7 mouse cellular contexts compared by ENCODE assay signal in genomic region chr16:32643661-32644061, GRCm38 (mm10). TPM values are rescaled to one million over a fixed set of nuclear protein-coding genes. Genes with fewer than 3 reads are reported as not detected.
DNase-seq lines count a peak whose midpoint lies in the region; ATAC-seq and TF ChIP-seq lines count a peak whose summit lies in the region.

TSS of gene Tnk2 (plus strand) at chr16:32643874.

- 0 out of 2 replicates have a peak, but pooled peaks have one; percentile 10 for TF ChIP-seq POLR2A in cortical plate, adult 2 months (IDR thresholded peaks at IDR 0.05; ENCODE audit: extremely low read depth, insufficient read depth, low read length)

- peak; percentile 82 to 89 for DNase-seq in adrenal gland, adult 18-20 months (ENCODE audit: low spot score in 2 of 2)
- peak; percentile 90 for DNase-seq in gastrocnemius, postnatal 14 days
- peak; percentile 77 to 93 for DNase-seq in left cerebral cortex, postnatal 10 days (ENCODE audit: extremely low spot score in 1 of 2, low spot score in 2 of 2)
- DNase-seq in right cerebral cortex, postnatal 4 days, result peak; percentile 87

- peak within 1 kb of the TSS; percentile 2; the same call in 1 of the 2 replicates for H3K27ac ChIP-seq in cortical plate, adult 2 months (ENCODE audit: insufficient read depth, low read length)

- intact Hi-C loops in gastrocnemius, postnatal 14 days (cut with DNase I; ENCODE audit: low total_unique reads), result no loop called here
- intact Hi-C loops in left cerebral cortex, postnatal 10 days (cut with DNase I), result no loop called here

- H3K4me3 ChIP-seq in cortical plate, adult 2 months (ENCODE audit: insufficient read depth, low read length), result peak within 1 kb of the TSS; percentile 63

- peak; percentile 68 for ATAC-seq in inflammation-experienced regulatory T-cells, adult 6 months
- 0 out of 2 replicates have a peak, but pooled peaks have one; percentile 46 for ATAC-seq in megakaryocyte-erythroid progenitor cell, adult 5-6 weeks (replicated peaks; ENCODE audit: low FRiP score, low TSS enrichment, poor library complexity, severe bottlenecking)

- H3K4me1 ChIP-seq in cortical plate, adult 2 months (ENCODE audit: control insufficient read depth, insufficient read depth, low read length), result peaks cover 4% of the 10 kb centered on the region

- no peak for TF ChIP-seq CTCF in cortical plate, adult 2 months (IDR thresholded peaks at IDR 0.05; ENCODE audit: extremely low read depth, insufficient read depth, low read length)

RNA-seq across cellular contexts. Expression of gene Tnk2, which starts in this region (rescaled TPM):
- 10 to 100 TPM; 29.9 to 33.1 TPM for total RNA-seq in adrenal gland, adult 18-20 months (2021)
- 202 and 204 TPM in 2 replicates for polyA plus RNA-seq in cortical plate, adult 2 months (2012; rRNA removed)
- total RNA-seq in gastrocnemius, postnatal 14 days (2021), result 10 to 100 TPM; 34.6 to 42.8 TPM
- polyA plus RNA-seq in inflammation-experienced regulatory T-cells, adult 6 months (2017; shearing (Covaris generic)), result 10 to 100 TPM in 1 of 3 experiments, 1 to 10 TPM in 2; 7.2 to 10.1 (median 8.6) TPM
- total RNA-seq in left cerebral cortex, postnatal 10 days (2021), result 100 to 1,000 TPM in 1 of 2 experiments, 10 to 100 TPM in 1; 93.2 to 107 TPM
- total RNA-seq in megakaryocyte-erythroid progenitor cell, adult 5-6 weeks (2014; fragmentation: Nextera tagmentation), result 45.7 and 54.4 TPM in 2 replicates
- 27.7 and 28.6 TPM in 2 replicates for total RNA-seq in megakaryocyte-erythroid progenitor cell, adult 5-6 weeks (2017)

Comparison
In these comparisons a context has a peak if more than half of its experiments do, and no peak if none do; other contexts are left out.
1. Peak in every context shown above with its lines: DNase-seq, ATAC-seq, H3K4me3 ChIP-seq and H3K27ac ChIP-seq.
2. RNA of gene Tnk2 (polyA plus RNA-seq): 202 to 204 TPM in cortical plate, adult 2 months; 7.2 to 10.1 TPM in inflammation-experienced regulatory T-cells, adult 6 months; every median in the first group is over 10 times any median in the second.